Mouse (Mus musculus): ENCODE measurements around the gene St6gal1. TPM values are rescaled to one million over a fixed set of nuclear protein-coding genes. Genes with fewer than 3 reads are reported as not detected.

The St6gal1 gene
- polyA plus RNA-seq, 1 experiment from 2014 or later, result 19.3 TPM

DNA sequence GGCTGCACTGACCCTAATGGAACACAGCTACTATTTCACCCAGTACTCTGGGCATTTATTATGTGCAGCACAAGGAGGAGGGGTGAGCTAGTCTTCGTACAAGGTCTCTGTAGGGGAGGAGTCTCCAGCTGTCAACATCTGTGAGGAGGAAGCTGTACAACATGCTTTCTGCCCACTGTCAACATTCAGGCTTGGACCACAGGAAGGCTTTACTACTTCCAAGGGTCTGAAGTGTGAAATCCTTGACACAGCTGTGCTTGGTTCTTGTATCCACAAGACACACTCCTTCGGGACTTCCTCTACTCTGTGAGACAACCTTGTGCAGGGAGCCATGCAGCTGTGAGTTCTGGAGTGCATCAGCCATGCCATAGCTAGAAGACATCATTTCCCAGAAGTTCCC is 147.8 kb downstream of the St6gal1 start:
- Histone ChIP-seq H3K27ac (ENCODE audit: low read length) (no peak overlapping the region), H3K36me3 (ENCODE audit: control insufficient read depth, insufficient read depth, low read length) (no peaks in the 10 kb centered on the region), H3K9me3 (replicated peaks; ENCODE audit: control insufficient read depth, low read length, poor library complexity, severe bottlenecking) (no peaks in the 10 kb centered on the region), H3K9ac (ENCODE audit: low read depth, low read length) (no peak overlapping the region), H3K4me1 (ENCODE audit: control insufficient read depth, insufficient read depth, low read length) (no peaks in the 10 kb centered on the region), H3K4me2 (ENCODE audit: low read length) (no peak overlapping the region), H3K4me3 (ENCODE audit: low read depth, low read length) (no peak overlapping the region), H3K27me3 (ENCODE audit: control insufficient read depth, insufficient read depth, low read depth, low read length) (no peaks in the 10 kb centered on the region)
- no peak for ATAC-seq
- 93% methylated on average over 2 of the region's 2 CpGs for WGBS

- no peak for ATAC-seq
- no peak overlapping the region for H3K27ac ChIP-seq (ENCODE audit: low read length)
- no peak overlapping the region for H3K4me2 ChIP-seq (ENCODE audit: low read length)
- H3K9ac ChIP-seq (ENCODE audit: low read depth, low read length), result no peak overlapping the region
- no peaks in the 10 kb centered on the region for H3K36me3 ChIP-seq (ENCODE audit: control insufficient read depth, insufficient read depth, low read length)
- H3K4me3 ChIP-seq (ENCODE audit: low read depth, low read length), result no peak overlapping the region
- WGBS, result 93% methylated on average over 4 of the region's 4 CpGs
- no peaks in the 10 kb centered on the region for H3K9me3 ChIP-seq (replicated peaks; ENCODE audit: control insufficient read depth, low read length, poor library complexity, severe bottlenecking)
- H3K27me3 ChIP-seq (ENCODE audit: control insufficient read depth, insufficient read depth, low read depth, low read length), result no peaks in the 10 kb centered on the region
- no peaks in the 10 kb centered on the region for H3K4me1 ChIP-seq (ENCODE audit: control insufficient read depth, insufficient read depth, low read length)
Observed at GRCm38 (mm10) chr16:23374068-23374467, 149.5 kb downstream of the St6gal1 start.

DNA sequence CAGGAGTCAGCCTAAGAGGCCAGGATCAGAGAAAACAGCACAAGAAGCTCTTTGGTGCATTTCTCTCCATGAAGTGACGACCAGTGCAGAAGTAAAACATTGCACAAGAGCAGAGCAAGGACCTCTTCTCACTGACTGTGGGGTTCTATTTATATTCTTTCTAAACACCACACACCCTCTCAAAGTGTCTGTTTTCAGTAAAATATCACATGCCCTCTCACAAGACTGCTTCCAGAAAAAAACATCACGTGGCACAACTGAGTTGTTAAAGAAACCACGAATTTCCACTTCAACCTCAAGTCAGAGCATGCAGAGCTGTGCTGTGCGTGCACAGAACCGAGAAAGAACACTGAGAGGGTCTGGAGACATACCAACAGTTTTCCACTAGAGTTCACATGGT is 150.4 kb downstream of the St6gal1 start:
- WGBS, result 81% methylated on average over 5 of the region's 5 CpGs
- Histone ChIP-seq H3K4me1 (ENCODE audit: control insufficient read depth, insufficient read depth, low read length) (no peaks in the 10 kb centered on the region), H3K4me2 (ENCODE audit: low read length) (no peak overlapping the region), H3K4me3 (ENCODE audit: low read depth, low read length) (no peak overlapping the region), H3K27ac (ENCODE audit: low read length) (no peak overlapping the region), H3K9me3 (replicated peaks; ENCODE audit: control insufficient read depth, low read length, poor library complexity, severe bottlenecking) (no peaks in the 10 kb centered on the region), H3K36me3 (ENCODE audit: control insufficient read depth, insufficient read depth, low read length) (no peaks in the 10 kb centered on the region), H3K27me3 (ENCODE audit: control insufficient read depth, insufficient read depth, low read depth, low read length) (no peaks in the 10 kb centered on the region), H3K9ac (ENCODE audit: low read depth, low read length) (no peak overlapping the region)
- no peak for ATAC-seq

DNA sequence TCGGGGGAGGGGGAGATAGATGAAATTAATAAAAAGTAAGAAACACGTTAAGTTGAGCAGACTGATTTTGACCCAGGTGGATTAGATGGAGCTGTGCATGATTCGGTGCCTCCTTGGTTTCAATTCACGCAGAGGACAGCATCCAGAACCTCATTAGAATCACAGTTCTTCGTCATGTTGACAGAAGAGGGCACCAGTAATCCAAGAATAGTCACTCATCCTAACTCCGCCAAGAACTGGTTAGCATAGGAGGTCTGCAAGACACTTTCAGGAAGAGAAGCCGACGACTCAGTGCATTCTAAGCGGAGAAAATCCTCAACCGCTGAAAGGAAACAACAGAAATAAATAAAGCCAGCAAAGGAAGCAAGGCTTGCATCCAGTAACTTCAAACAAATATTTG is 151.6 kb downstream of the St6gal1 start:
- Histone ChIP-seq H3K27ac (ENCODE audit: low read length) (no peak overlapping the region), H3K4me3 (ENCODE audit: low read depth, low read length) (no peak overlapping the region), H3K9ac (ENCODE audit: low read depth, low read length) (no peak overlapping the region), H3K4me1 (ENCODE audit: control insufficient read depth, insufficient read depth, low read length) (no peaks in the 10 kb centered on the region), H3K36me3 (ENCODE audit: control insufficient read depth, insufficient read depth, low read length) (no peaks in the 10 kb centered on the region), H3K27me3 (ENCODE audit: control insufficient read depth, insufficient read depth, low read depth, low read length) (no peaks in the 10 kb centered on the region), H3K4me2 (ENCODE audit: low read length) (no peak overlapping the region), H3K9me3 (replicated peaks; ENCODE audit: control insufficient read depth, low read length, poor library complexity, severe bottlenecking) (no peaks in the 10 kb centered on the region)
- 65% methylated on average over 10 of the region's 10 CpGs for WGBS
- ATAC-seq, result no peak

GRCm38 (mm10) chr16:23379536-23380230 is 155.1 kb downstream of the St6gal1 start:
- Histone ChIP-seq H3K36me3 (ENCODE audit: control insufficient read depth, insufficient read depth, low read length) (no peaks in the 10 kb centered on the region), H3K9me3 (replicated peaks; ENCODE audit: control insufficient read depth, low read length, poor library complexity, severe bottlenecking) (no peaks in the 10 kb centered on the region), H3K4me1 (ENCODE audit: control insufficient read depth, insufficient read depth, low read length) (no peaks in the 10 kb centered on the region), H3K9ac (ENCODE audit: low read depth, low read length) (no peak overlapping the region), H3K4me2 (ENCODE audit: low read length) (no peak overlapping the region), H3K27me3 (ENCODE audit: control insufficient read depth, insufficient read depth, low read depth, low read length) (no peaks in the 10 kb centered on the region), H3K27ac (ENCODE audit: low read length) (no peak overlapping the region), H3K4me3 (ENCODE audit: low read depth, low read length) (no peak overlapping the region)
- WGBS, result 85% methylated on average over 3 of the region's 3 CpGs
- no peak for ATAC-seq

GRCm38 (mm10) chr16:23384304-23384703 is 159.8 kb downstream of the St6gal1 start:
- Histone ChIP-seq H3K9ac (ENCODE audit: low read depth, low read length) (no peak overlapping the region), H3K27me3 (ENCODE audit: control insufficient read depth, insufficient read depth, low read depth, low read length) (no peaks in the 10 kb centered on the region), H3K9me3 (replicated peaks; ENCODE audit: control insufficient read depth, low read length, poor library complexity, severe bottlenecking) (no peaks in the 10 kb centered on the region; the same call in 1 of the 2 replicates), H3K4me3 (ENCODE audit: low read depth, low read length) (no peak overlapping the region), H3K36me3 (ENCODE audit: control insufficient read depth, insufficient read depth, low read length) (no peaks in the 10 kb centered on the region), H3K4me1 (ENCODE audit: control insufficient read depth, insufficient read depth, low read length) (no peaks in the 10 kb centered on the region), H3K27ac (ENCODE audit: low read length) (no peak overlapping the region), H3K4me2 (ENCODE audit: low read length) (no peak overlapping the region)
- ATAC-seq, result no peak

- Histone ChIP-seq H3K36me3 (ENCODE audit: control insufficient read depth, insufficient read depth, low read length) (no peaks in the 10 kb centered on the region), H3K9me3 (replicated peaks; ENCODE audit: control insufficient read depth, low read length, poor library complexity, severe bottlenecking) (no peaks in the 10 kb centered on the region), H3K27ac (ENCODE audit: low read length) (no peak overlapping the region), H3K27me3 (ENCODE audit: control insufficient read depth, insufficient read depth, low read depth, low read length) (no peaks in the 10 kb centered on the region), H3K9ac (ENCODE audit: low read depth, low read length) (no peak overlapping the region), H3K4me1 (ENCODE audit: control insufficient read depth, insufficient read depth, low read length) (no peaks in the 10 kb centered on the region), H3K4me3 (ENCODE audit: low read depth, low read length) (no peak overlapping the region), H3K4me2 (ENCODE audit: low read length) (no peak overlapping the region)
- no peak for ATAC-seq
- 93% methylated on average over 5 of the region's 5 CpGs for WGBS
Observed at GRCm38 (mm10) chr16:23397931-23398330, 173.4 kb downstream of the St6gal1 start.

- Histone ChIP-seq H3K4me2 (ENCODE audit: low read length) (no peak overlapping the region), H3K9ac (ENCODE audit: low read depth, low read length) (no peak overlapping the region), H3K4me1 (ENCODE audit: control insufficient read depth, insufficient read depth, low read length) (no peaks in the 10 kb centered on the region), H3K4me3 (ENCODE audit: low read depth, low read length) (no peak overlapping the region), H3K36me3 (ENCODE audit: control insufficient read depth, insufficient read depth, low read length) (no peaks in the 10 kb centered on the region), H3K9me3 (replicated peaks; ENCODE audit: control insufficient read depth, low read length, poor library complexity, severe bottlenecking) (no peaks in the 10 kb centered on the region), H3K27me3 (ENCODE audit: control insufficient read depth, insufficient read depth, low read depth, low read length) (no peaks in the 10 kb centered on the region), H3K27ac (ENCODE audit: low read length) (no peak overlapping the region)
- no peak for ATAC-seq
- 70% methylated on average over 4 of the region's 4 CpGs for WGBS
Observed at GRCm38 (mm10) chr16:23401463-23401862, 176.9 kb downstream of the St6gal1 start.

- Histone ChIP-seq H3K4me3 (ENCODE audit: low read depth, low read length) (no peak overlapping the region), H3K27me3 (ENCODE audit: control insufficient read depth, insufficient read depth, low read depth, low read length) (no peaks in the 10 kb centered on the region), H3K9me3 (replicated peaks; ENCODE audit: control insufficient read depth, low read length, poor library complexity, severe bottlenecking) (no peaks in the 10 kb centered on the region), H3K27ac (ENCODE audit: low read length) (no peak overlapping the region), H3K9ac (ENCODE audit: low read depth, low read length) (no peak overlapping the region), H3K4me2 (ENCODE audit: low read length) (no peak overlapping the region), H3K4me1 (ENCODE audit: control insufficient read depth, insufficient read depth, low read length) (no peaks in the 10 kb centered on the region), H3K36me3 (ENCODE audit: control insufficient read depth, insufficient read depth, low read length) (no peaks in the 10 kb centered on the region)
- 59% methylated on average over 3 of the region's 3 CpGs for WGBS
- ATAC-seq, result no peak
Observed at GRCm38 (mm10) chr16:23401959-23402358, 177.4 kb downstream of the St6gal1 start.

Measured in midbrain, embryonic 16.5 days (tissue).